Mouse (Mus musculus) forebrain, embryonic 11.5 days (tissue): ENCODE results near the gene Rnf39. TPM values are rescaled to one million over a fixed set of nuclear protein-coding genes. Genes with fewer than 3 reads are reported as not detected.

Source experiments
- ATAC-seq: fragments of 200-750 bp; cut with Nextera tagmentation; replicated peaks from 2 replicates; pipeline ENCODE4 v1.8.0; 2017; ENCODE audit warnings: moderate TSS enrichment; ENCODE audit not compliant: low FRiP score
- DNase-seq: peaks from one replicate; pipeline ENCODE4 v3.0.0-alpha.2; 2017; ENCODE audit warnings: low spot score
- H3K27ac ChIP-seq: fragments of 300-500 bp; sonication (generic); 2 replicates; pipeline ENCODE4 v1.5.1; 2014; ENCODE audit warnings: low read depth, low read length
- H3K27me3 ChIP-seq: fragments of 300-500 bp; sonication (generic); 2 replicates; pipeline ENCODE4 v1.6.1; 2014; ENCODE audit warnings: mild to moderate bottlenecking, low read length, mixed read lengths; ENCODE audit not compliant: control insufficient read depth, insufficient read depth
- H3K36me3 ChIP-seq: fragments of 300-500 bp; sonication (generic); 2 replicates; pipeline ENCODE4 v1.6.1; 2014; ENCODE audit warnings: mild to moderate bottlenecking, low read length, moderate library complexity, mixed read lengths; ENCODE audit not compliant: control insufficient read depth, insufficient read depth
- H3K4me1 ChIP-seq: fragments of 300-500 bp; sonication (generic); replicated peaks from 2 replicates; pipeline ENCODE4 v1.6.1; 2014; ENCODE audit warnings: low read length, mixed read lengths; ENCODE audit not compliant: control insufficient read depth, insufficient read depth
- H3K4me2 ChIP-seq: fragments of 300-500 bp; sonication (generic); 2 replicates; pipeline ENCODE4 v1.6.1; 2014; ENCODE audit warnings: low read depth, mild to moderate bottlenecking, low read length, moderate library complexity, mixed read lengths; ENCODE audit not compliant: severe bottlenecking
- H3K4me3 ChIP-seq: fragments of 300-500 bp; sonication (generic); 2 replicates; pipeline ENCODE4 v1.5.1; 2014; ENCODE audit warnings: low read depth, low read length
- H3K9ac ChIP-seq: fragments of 300-500 bp; sonication (generic); 2 replicates; pipeline ENCODE4 v1.6.1; 2014; ENCODE audit warnings: low read length
- H3K9me3 ChIP-seq: fragments of 300-500 bp; sonication (generic); 2 replicates; pipeline ENCODE4 v1.6.1; 2016; ENCODE audit warnings: low read length, mixed read lengths; ENCODE audit not compliant: control insufficient read depth
- WGBS: fragments of 180-500 bp; shearing (Covaris S2); extraction: QIAGEN DNeasy Blood & Tissue Kit; methylation state at CpG from one replicate; pipeline ENCODE4 v1.1.7; 2014; 5-methylcytosine and 5-hydroxymethylcytosine counted together
- polyA plus RNA-seq: library from polyadenylated mRNA; unstranded; fragments of >200 nt; fragmentation: Nextera tagmentation; extraction: Ambion mirVana; gene quantifications from 2 replicates; pipeline ENCODE4 v1.2.1, GENCODE M21; 2014

Rnf39 gene
- polyA plus RNA-seq, 1 experiment from 2014 or later: 0.44 TPM

DNA sequence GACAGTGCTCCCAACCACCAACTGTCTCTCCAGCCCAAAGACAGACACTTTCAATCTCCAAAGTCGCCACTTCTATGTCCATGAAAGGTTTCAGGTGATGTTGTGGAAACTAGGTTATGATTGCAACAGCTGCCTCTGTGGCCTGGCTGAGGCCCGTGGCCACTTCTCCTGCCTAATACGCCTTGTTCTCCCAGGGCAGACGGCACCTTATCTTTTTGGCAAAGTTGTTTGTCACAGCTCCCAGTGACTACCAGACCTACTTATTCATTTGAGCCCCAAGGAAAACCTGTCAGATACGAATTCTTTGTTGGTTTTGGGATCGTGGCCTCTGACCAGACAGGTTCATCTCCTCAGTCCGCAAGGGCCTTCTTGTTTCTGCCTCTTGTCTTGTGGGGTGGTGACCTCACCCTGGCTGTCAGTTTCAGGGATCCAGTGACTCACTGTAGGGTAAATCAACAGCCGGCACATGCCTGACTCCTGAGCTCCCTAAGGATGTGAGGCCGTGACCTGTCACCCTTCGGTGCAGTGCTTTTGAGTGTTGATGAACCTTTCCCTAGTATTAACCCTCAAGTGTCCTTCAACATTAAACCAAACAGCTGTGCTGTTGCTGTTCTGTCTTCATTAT is 15.1 kb upstream of the Rnf39 start:
- Histone ChIP-seq H3K9me3 (no peaks in the 10 kb centered on the region), H3K27me3 (no peaks in the 10 kb centered on the region), H3K27ac (no peak overlapping the region), H3K4me3 (no peak overlapping the region), H3K9ac (no peak overlapping the region), H3K36me3 (no peaks in the 10 kb centered on the region), H3K4me1 (no peaks in the 10 kb centered on the region), H3K4me2 (no peak overlapping the region)
- DNase-seq (no peak), ATAC-seq (no peak)
- 74% methylated on average over 10 of the region's 10 CpGs for WGBS

DNA sequence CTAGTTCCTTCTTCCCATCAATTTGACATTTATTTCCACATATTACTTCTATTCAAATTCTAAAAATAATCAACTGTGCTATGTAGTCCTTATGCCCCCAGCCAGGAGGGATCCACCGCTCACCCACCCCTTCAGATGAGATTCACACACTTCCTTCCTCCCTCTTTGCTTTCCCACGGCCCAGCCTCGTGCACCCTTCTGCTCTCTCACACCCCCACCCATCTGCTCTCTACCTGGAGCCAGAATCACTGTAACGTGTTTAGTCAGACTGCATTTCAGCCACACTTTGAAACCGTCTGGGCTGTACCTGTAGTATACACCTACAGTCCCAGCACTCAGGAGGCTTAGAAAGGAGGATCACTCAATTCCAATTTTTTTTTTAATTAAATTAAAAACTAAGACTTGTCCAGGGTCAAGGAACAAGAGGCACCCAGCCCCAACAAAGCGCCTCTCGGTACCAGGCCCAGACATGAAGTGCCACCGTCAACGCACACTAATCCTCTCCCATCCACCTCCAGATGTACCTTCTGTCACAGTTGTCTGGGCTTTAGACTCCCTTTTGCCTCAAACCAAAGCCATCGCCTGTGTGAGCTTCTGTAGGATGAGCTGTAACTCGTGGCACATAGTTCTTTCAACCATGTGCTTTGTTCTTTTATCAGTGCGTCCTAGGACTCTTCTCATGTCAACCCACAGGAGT is 13.3 kb upstream of the Rnf39 start:
- no peak for ATAC-seq
- Histone ChIP-seq H3K9ac (no peak overlapping the region), H3K9me3 (no peaks in the 10 kb centered on the region), H3K4me1 (no peaks in the 10 kb centered on the region), H3K4me3 (no peak overlapping the region), H3K36me3 (no peaks in the 10 kb centered on the region), H3K27ac (no peak overlapping the region), H3K27me3 (no peaks in the 10 kb centered on the region), H3K4me2 (no peak overlapping the region)
- no peak for DNase-seq
- 82% methylated on average over 12 of the region's 12 CpGs for WGBS

DNA sequence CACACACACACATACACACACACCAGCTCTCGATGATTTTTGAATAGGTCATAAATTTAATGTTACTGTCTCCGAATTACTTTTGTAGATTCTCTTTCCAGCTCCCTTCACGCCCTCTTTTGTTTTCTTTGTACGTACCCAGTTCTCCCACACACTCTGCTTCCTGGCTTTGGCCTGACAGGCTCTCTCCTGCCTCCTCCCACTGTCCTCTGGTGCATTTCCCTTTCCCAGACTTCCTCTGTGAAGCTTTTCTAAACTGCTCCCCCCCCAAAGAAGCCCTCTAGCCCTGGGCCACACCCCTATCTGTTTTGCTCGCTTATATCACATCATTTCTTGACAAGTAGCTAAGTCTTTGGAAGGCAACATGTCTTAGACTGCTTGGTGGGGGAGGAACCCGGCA is 12.5 kb upstream of the Rnf39 start:
- Histone ChIP-seq H3K9ac (no peak overlapping the region), H3K4me2 (no peak overlapping the region), H3K4me1 (no peaks in the 10 kb centered on the region), H3K27ac (no peak overlapping the region), H3K36me3 (no peaks in the 10 kb centered on the region), H3K4me3 (no peak overlapping the region), H3K9me3 (no peaks in the 10 kb centered on the region), H3K27me3 (no peaks in the 10 kb centered on the region)
- DNase-seq: no peak
- ATAC-seq: no peak
- 88% methylated on average over 6 of the region's 6 CpGs for WGBS

DNA sequence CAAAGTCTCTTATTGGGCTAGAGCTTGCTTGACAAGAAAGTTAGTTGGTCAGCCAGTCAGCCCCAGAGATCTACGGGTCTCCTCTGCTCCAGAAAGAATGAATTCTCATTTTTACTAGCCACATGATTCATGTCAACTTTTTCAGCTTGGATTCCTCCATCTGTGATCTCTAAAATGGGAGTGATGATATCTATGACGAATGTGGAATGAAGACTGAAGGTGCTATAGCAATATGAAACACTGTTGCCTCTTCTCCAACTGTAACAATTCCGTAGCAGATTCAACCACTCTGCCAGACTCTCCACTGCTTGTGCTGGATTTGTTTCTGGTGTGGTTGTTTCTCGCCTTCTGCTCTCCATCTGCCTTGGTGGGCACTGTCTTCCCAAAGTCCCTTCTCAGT is 11.6 kb upstream of the Rnf39 start:
- H3K4me1 ChIP-seq: no peaks in the 10 kb centered on the region
- DNase-seq (no peak), ATAC-seq (no peak)
- H3K36me3 ChIP-seq: no peaks in the 10 kb centered on the region
- H3K9ac ChIP-seq: no peak overlapping the region
- 89% methylated on average over 4 of the region's 4 CpGs for WGBS
- no peaks in the 10 kb centered on the region for H3K9me3 ChIP-seq
- H3K4me2 ChIP-seq: no peak overlapping the region
- H3K4me3 ChIP-seq: no peak overlapping the region
- no peak overlapping the region for H3K27ac ChIP-seq
- no peaks in the 10 kb centered on the region for H3K27me3 ChIP-seq

DNA sequence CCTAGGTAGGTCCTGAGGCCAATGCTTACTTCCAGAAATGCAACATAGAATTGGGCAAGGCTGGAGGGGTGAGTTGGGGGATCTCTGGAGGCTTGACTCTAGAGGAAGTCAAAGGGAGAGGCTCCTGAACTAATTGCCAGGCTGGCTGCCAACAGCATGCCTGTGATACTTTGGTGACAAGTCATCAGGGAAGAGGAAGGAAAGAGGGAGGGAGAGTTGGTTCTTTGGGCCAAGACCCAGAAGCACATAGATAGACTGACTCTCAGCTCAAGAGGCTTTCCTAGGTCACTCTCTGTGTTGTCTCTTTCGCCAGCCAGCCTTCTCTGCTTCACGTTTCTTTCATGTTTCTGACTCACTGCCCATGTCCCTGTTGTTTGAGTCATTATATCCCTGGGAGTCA is 10.9 kb upstream of the Rnf39 start:
- WGBS: 70% methylated on average over 2 of the region's 2 CpGs

DNA sequence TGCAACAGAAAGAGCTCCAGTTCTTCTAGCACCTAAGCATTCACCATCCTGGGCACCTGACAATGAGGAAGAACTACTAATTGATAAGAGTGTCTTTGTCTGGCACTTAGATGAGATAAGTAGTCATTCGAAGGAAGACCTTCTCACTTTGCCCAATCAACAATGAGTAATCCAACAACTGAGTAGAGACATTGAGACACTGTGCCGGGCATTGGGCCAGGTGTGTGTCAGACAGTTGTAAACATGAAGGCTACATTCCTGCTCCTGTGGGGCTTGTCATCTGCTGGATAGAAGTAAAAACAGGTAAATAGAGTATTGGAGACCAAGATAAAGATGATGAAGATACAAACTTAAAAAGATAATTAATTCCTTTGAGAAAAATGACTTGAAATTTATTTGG is 4.7 kb upstream of the Rnf39 start:
- DNase-seq: no peak
- H3K36me3 ChIP-seq: no peaks in the 10 kb centered on the region
- no peak overlapping the region for H3K4me2 ChIP-seq

More for the DNA sequence above, 10.9 kb upstream of the Rnf39 start:
- Histone ChIP-seq H3K9ac (no peak overlapping the region), H3K27ac (no peak overlapping the region), H3K36me3 (no peaks in the 10 kb centered on the region), H3K4me2 (no peak overlapping the region), H3K4me3 (no peak overlapping the region), H3K27me3 (no peaks in the 10 kb centered on the region), H3K4me1 (no peaks in the 10 kb centered on the region), H3K9me3 (no peaks in the 10 kb centered on the region)
- DNase-seq: no peak
- no peak for ATAC-seq

DNA sequence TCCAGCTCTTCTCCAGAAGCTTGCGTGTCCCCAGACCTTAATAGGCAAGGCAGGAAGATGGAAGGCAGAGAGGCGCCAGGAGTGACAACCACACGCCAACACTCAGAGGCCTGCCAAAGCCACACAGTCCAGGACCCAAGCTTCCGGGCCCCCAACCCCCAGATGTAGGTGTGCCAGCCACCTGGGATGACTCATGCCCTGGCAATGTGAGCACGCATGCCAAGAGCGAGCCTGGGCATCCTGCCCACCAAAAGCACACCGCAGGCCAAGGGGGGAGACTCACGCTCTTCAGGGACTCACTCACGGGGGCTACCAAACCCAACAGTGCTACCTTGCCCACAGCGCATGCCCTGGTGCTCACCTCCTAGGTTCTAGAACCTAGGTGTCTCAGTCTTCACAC is 327 bp upstream of the Rnf39 start:
- Histone ChIP-seq H3K4me1 (peaks cover 10% of the 10 kb centered on the region; the same call in 1 of the 2 replicates), H3K4me3 (no peak overlapping the region), H3K27me3 (peaks cover 39% of the 10 kb centered on the region), H3K36me3 (no peaks in the 10 kb centered on the region), H3K9me3 (no peaks in the 10 kb centered on the region), H3K4me2 (no peak overlapping the region; the same call in 1 of the 2 replicates), H3K9ac (no peak overlapping the region), H3K27ac (no peak overlapping the region)
- ATAC-seq: no peak
- 60% methylated on average over 10 of the region's 10 CpGs for WGBS
- DNase-seq: no peak

More for the DNA sequence above, 4.7 kb upstream of the Rnf39 start:
- no peak overlapping the region for H3K4me3 ChIP-seq
- H3K9me3 ChIP-seq: no peaks in the 10 kb centered on the region
- no peak for ATAC-seq
- no peak overlapping the region for H3K27ac ChIP-seq
- WGBS: 81% methylated on average over 2 of the region's 2 CpGs
- H3K27me3 ChIP-seq: peaks cover 14% of the 10 kb centered on the region
- 0 out of 2 replicates have a peak, but pooled peaks cover 6% of the 10 kb centered on the region for H3K4me1 ChIP-seq
- no peak overlapping the region for H3K9ac ChIP-seq

DNA sequence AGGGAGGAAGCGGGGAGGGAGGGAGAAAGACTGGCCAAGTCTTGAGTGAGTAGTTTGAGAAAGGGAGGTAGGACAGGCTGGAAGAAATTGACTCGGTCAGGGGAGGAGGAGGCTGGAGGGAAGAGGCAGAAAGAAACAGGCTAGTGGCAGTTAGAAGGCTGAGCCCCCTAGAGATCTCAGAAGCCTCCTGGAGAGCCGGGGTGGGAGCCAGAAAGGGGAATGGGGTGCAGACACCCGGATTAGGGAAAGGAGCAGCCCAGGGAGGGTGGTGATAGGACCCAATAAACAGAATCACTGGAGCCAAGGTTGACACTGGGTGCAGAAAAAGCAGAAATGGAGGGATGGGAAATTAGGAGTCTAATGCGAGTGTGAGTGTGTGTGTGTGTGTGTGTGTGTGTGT is 973 bp downstream of the Rnf39 start:
- H3K4me2 ChIP-seq: no peak overlapping the region
- no peak overlapping the region for H3K27ac ChIP-seq
- H3K9ac ChIP-seq: no peak overlapping the region
- WGBS: 26% methylated on average over 5 of the region's 5 CpGs
- peaks cover 10% of the 10 kb centered on the region; the same call in 1 of the 2 replicates for H3K4me1 ChIP-seq
- no peak overlapping the region for H3K4me3 ChIP-seq
- H3K36me3 ChIP-seq: no peaks in the 10 kb centered on the region
- ATAC-seq: no peak
- DNase-seq: no peak
- peaks cover 39% of the 10 kb centered on the region for H3K27me3 ChIP-seq
- no peaks in the 10 kb centered on the region for H3K9me3 ChIP-seq
